Mouse (Mus musculus) kidney, adult 10 weeks (tissue): Measurements from ENCODE around the gene Platr25. TPM values are rescaled to one million over a fixed set of nuclear protein-coding genes. Genes with fewer than 3 reads are reported as not detected.

Source experiments
- polyA plus RNA-seq: library from polyadenylated mRNA; stranded (reverse); fragments of 350-450 nt; fragmentation: Illumina TruSeq; extraction: RNeasy Lipid Tissue Mini Kit (QIAGEN cat#74804); gene quantifications from one replicate; pipeline ENCODE4 v1.2.3, GENCODE M21; 2014; ENCODE audit warnings: low read depth, low replicate concordance

Gene Platr25
- polyA plus RNA-seq = 20.1 TPM

GRCm38 (mm10) chr13:62760432-62761415, at the start of gene Platr25:
Platr25 (minus strand) TSS chr13:62760709.

GRCm38 (mm10) chr13:62785199-62786134, 25.0 kb upstream of the Platr25 start, which contains the start of gene Gm5141:
Gm5141 (minus strand) TSS chr13:62785808.

DNA sequence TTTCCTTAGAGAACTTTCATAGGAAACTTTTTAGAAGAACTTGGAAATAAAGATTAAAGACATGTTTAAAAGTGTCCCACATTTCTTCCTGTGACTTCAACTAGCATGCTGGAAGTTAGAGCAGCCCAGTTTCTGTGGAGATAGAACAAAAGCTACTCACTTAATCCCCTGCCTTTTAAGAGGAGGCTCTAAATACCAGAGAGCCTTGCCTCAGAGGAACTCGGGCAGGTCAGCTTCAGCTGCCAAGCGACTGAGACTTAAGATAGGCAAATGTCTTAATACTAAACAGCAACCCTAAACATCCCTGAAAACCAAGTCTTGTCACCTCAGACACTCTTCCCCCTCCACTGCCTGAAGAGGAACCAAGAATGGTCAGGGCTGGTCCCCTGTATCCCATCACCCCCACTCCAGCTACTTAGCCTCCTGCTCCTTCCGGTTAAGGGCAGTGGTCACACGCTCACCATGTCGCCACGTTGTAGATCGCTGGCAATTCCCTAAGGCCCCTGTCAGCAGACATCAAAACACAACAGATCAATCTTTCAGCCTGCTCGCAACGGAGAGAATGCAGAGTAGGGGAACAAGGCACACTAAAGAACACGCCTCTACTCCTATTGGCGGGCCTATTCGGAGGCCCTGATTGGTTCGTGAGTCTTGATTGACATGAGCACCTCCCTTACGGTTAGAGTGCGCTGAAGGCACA, 136.8 kb downstream of the Platr25 start, which contains the start of gene 6720489N17Rik:
Gene 6720489N17Rik, minus strand, starts transcription at position 606 of the 700 bp plus-strand sequence.

Other genes with a start within 250 kb of the Platr25 start
- 18.3 TPM for gene Zfp935, start 202.2 kb downstream of the Platr25 start, polyA plus RNA-seq
- gene Zfp934, start 189.5 kb downstream of the Platr25 start, polyA plus RNA-seq = 26.4 TPM
- 5.7 TPM for gene 6720489N17Rik, start 136.5 kb downstream of the Platr25 start, polyA plus RNA-seq
- 9.4 TPM for gene Gm5141, start 25.1 kb upstream of the Platr25 start, polyA plus RNA-seq
- 13.7 TPM for gene Fbp2, start 97.7 kb upstream of the Platr25 start, polyA plus RNA-seq
- 604 TPM for gene Fbp1, start 127.6 kb upstream of the Platr25 start, polyA plus RNA-seq
- gene 2010111I01Rik, start 204.2 kb upstream of the Platr25 start, polyA plus RNA-seq = 26.8 TPM